Mouse (Mus musculus): ENCODE data around the gene Ropn1l. TPM values are rescaled to one million over a fixed set of nuclear protein-coding genes. Genes with fewer than 3 reads are reported as not detected.
A peak's percentile ranks its signal among the peaks of the same experiment; 100 is the strongest.

The Ropn1l gene
- total RNA-seq (2017): 0.29 to 3.7 TPM (median 1.2 TPM) in 3 replicates

- ATAC-seq (replicated peaks; ENCODE audit: insufficient number of reproducible peaks, low FRiP score, low TSS enrichment, poor library complexity, severe bottlenecking): peak; percentile 84
Measured at GRCm38 (mm10) chr15:31453098-31453916, at the start of gene Ropn1l. Gene Ropn1l, minus strand, starts transcription at chr15:31453737.

- no peak for ATAC-seq (replicated peaks; ENCODE audit: insufficient number of reproducible peaks, low FRiP score, low TSS enrichment, poor library complexity, severe bottlenecking)
Measured at GRCm38 (mm10) chr15:31502996-31503395, 49.5 kb upstream of the Ropn1l start.

- no peak for ATAC-seq (replicated peaks; ENCODE audit: insufficient number of reproducible peaks, low FRiP score, low TSS enrichment, poor library complexity, severe bottlenecking)
Measured at GRCm38 (mm10) chr15:31502313-31502712, 48.8 kb upstream of the Ropn1l start.

GRCm38 (mm10) chr15:31494803-31495202, 41.3 kb upstream of the Ropn1l start:
- no peak for ATAC-seq (replicated peaks; ENCODE audit: insufficient number of reproducible peaks, low FRiP score, low TSS enrichment, poor library complexity, severe bottlenecking)

GRCm38 (mm10) chr15:31494310-31494709, 40.8 kb upstream of the Ropn1l start:
- ATAC-seq (replicated peaks; ENCODE audit: insufficient number of reproducible peaks, low FRiP score, low TSS enrichment, poor library complexity, severe bottlenecking): no peak

- ATAC-seq (replicated peaks; ENCODE audit: insufficient number of reproducible peaks, low FRiP score, low TSS enrichment, poor library complexity, severe bottlenecking): no peak
Measured at GRCm38 (mm10) chr15:31487407-31487806, 33.9 kb upstream of the Ropn1l start.

- ATAC-seq (replicated peaks; ENCODE audit: insufficient number of reproducible peaks, low FRiP score, low TSS enrichment, poor library complexity, severe bottlenecking): no peak
Measured at GRCm38 (mm10) chr15:31476678-31477077, 23.1 kb upstream of the Ropn1l start.

GRCm38 (mm10) chr15:31472645-31473574, 19.4 kb upstream of the Ropn1l start:
- ATAC-seq (replicated peaks; ENCODE audit: insufficient number of reproducible peaks, low FRiP score, low TSS enrichment, poor library complexity, severe bottlenecking): no peak

- ATAC-seq (replicated peaks; ENCODE audit: insufficient number of reproducible peaks, low FRiP score, low TSS enrichment, poor library complexity, severe bottlenecking): no peak
Measured at GRCm38 (mm10) chr15:31471529-31471928, 18.0 kb upstream of the Ropn1l start.

GRCm38 (mm10) chr15:31469497-31469896, 16.0 kb upstream of the Ropn1l start:
- no peak for ATAC-seq (replicated peaks; ENCODE audit: insufficient number of reproducible peaks, low FRiP score, low TSS enrichment, poor library complexity, severe bottlenecking)

GRCm38 (mm10) chr15:31468806-31469205, 15.3 kb upstream of the Ropn1l start:
- no peak for ATAC-seq (replicated peaks; ENCODE audit: insufficient number of reproducible peaks, low FRiP score, low TSS enrichment, poor library complexity, severe bottlenecking)

- ATAC-seq (replicated peaks; ENCODE audit: insufficient number of reproducible peaks, low FRiP score, low TSS enrichment, poor library complexity, severe bottlenecking): peak; percentile 73
Measured at GRCm38 (mm10) chr15:31466749-31467148, 13.2 kb upstream of the Ropn1l start.

GRCm38 (mm10) chr15:31466295-31466694, 12.8 kb upstream of the Ropn1l start:
- ATAC-seq (replicated peaks; ENCODE audit: insufficient number of reproducible peaks, low FRiP score, low TSS enrichment, poor library complexity, severe bottlenecking): peak; percentile 33

GRCm38 (mm10) chr15:31465806-31466205, 12.3 kb upstream of the Ropn1l start:
- ATAC-seq (replicated peaks; ENCODE audit: insufficient number of reproducible peaks, low FRiP score, low TSS enrichment, poor library complexity, severe bottlenecking): no peak

GRCm38 (mm10) chr15:31460571-31460970, 7.0 kb upstream of the Ropn1l start:
- peak; percentile 82 for ATAC-seq (replicated peaks; ENCODE audit: insufficient number of reproducible peaks, low FRiP score, low TSS enrichment, poor library complexity, severe bottlenecking)

GRCm38 (mm10) chr15:31458081-31458480, 4.5 kb upstream of the Ropn1l start:
- no peak for ATAC-seq (replicated peaks; ENCODE audit: insufficient number of reproducible peaks, low FRiP score, low TSS enrichment, poor library complexity, severe bottlenecking)

GRCm38 (mm10) chr15:31456381-31456780, 2.8 kb upstream of the Ropn1l start:
- no peak for ATAC-seq (replicated peaks; ENCODE audit: insufficient number of reproducible peaks, low FRiP score, low TSS enrichment, poor library complexity, severe bottlenecking)

- no peak for ATAC-seq (replicated peaks; ENCODE audit: insufficient number of reproducible peaks, low FRiP score, low TSS enrichment, poor library complexity, severe bottlenecking)
Measured at GRCm38 (mm10) chr15:31454861-31455295, 1.3 kb upstream of the Ropn1l start.

- ATAC-seq (replicated peaks; ENCODE audit: insufficient number of reproducible peaks, low FRiP score, low TSS enrichment, poor library complexity, severe bottlenecking): no peak
Measured at GRCm38 (mm10) chr15:31454096-31454860, 741 bp upstream of the Ropn1l start.
